Mouse (Mus musculus) bone marrow macrophage, adult 2 months (primary cell): ENCODE results near the gene Pde4dip.

Experiments used
- CTCF ChIP-seq: IDR thresholded peaks from 2 replicates; pipeline ENCODE4 v1.5.1; 2012; ENCODE audit warnings: low read depth, mild to moderate bottlenecking, low read length, moderate library complexity
- POLR2A ChIP-seq: IDR thresholded peaks from 2 replicates; pipeline ENCODE4 v1.6.1; 2012; ENCODE audit warnings: mild to moderate bottlenecking, low read depth, low read length, borderline replicate concordance

DNA sequence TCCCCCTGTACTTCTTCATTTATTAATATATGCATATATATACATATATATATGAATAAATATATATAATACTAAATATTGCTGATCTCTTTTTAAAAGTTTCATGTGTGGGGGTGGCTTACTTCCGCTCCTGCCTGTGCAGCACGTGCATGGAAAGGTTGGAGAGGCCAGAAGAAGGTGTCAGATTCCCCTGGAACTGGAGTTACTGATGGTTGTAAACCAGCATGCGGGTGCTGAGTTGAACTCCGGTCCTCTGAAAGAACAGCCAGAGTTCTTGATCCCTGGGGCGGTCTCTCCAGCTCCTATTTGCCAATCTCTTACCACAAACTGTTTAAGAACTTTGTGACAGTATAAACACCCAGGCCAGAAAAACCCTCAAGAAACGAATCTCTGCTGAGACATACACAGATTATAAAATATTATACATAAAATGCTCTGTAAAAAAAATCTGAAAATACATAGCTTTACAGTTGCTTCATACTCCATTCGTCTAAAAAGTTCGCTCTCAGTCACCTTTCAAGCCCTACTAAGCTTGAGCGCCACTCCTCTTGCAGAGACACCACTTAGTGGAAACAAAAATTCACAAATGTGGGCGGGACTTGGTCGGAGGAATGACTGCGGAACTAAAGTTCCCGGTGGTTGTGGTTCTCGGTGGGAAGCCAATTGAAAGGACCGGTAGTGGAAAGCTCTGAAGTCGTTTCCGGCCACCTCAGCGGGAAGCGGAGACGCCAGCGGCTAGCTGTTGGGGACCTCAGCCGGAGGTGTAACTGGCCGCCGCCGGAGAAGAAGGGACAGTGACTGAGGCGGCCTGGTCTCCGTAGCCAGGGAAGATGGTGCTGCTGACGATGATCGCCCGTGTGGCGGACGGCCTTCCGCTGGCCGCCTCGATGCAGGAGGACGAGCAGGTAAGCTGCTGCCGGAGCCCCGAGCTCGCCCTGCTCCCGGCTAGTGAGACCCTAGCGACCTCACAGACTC is 12.3 kb upstream of the Pde4dip start, which contains the start of gene Sec22b:
- no peak for TF ChIP-seq CTCF
- TF ChIP-seq POLR2A, result no peak
